Mouse (Mus musculus) midbrain, embryonic 16.5 days (tissue): ENCODE results near the gene Nedd9. TPM values are rescaled to one million over a fixed set of nuclear protein-coding genes. Genes with fewer than 3 reads are reported as not detected.

ENCODE experiments used
- ATAC-seq: fragments of 200-750 bp; cut with Nextera tagmentation; 2 replicates; pipeline ENCODE4 v1.8.0; 2017; ENCODE audit warnings: moderate TSS enrichment
- H3K27ac ChIP-seq: fragments of 300-500 bp; sonication (generic); 2 replicates; pipeline ENCODE4 v1.5.1; 2014; ENCODE audit warnings: mild to moderate bottlenecking, low read length, mixed read lengths
- H3K27me3 ChIP-seq: fragments of 300-500 bp; sonication (generic); 2 replicates; pipeline ENCODE4 v1.6.1; 2014; ENCODE audit warnings: low read depth, low read length, mixed read lengths; ENCODE audit not compliant: control insufficient read depth, insufficient read depth
- H3K36me3 ChIP-seq: fragments of 300-500 bp; sonication (generic); 2 replicates; pipeline ENCODE4 v1.6.1; 2014; ENCODE audit warnings: mild to moderate bottlenecking, low read length, moderate library complexity, mixed read lengths; ENCODE audit not compliant: control insufficient read depth, insufficient read depth
- H3K4me1 ChIP-seq: fragments of 300-500 bp; sonication (generic); 2 replicates; pipeline ENCODE4 v1.6.1; 2014; ENCODE audit warnings: mild to moderate bottlenecking, low read length, mixed read lengths; ENCODE audit not compliant: control insufficient read depth, insufficient read depth
- H3K4me2 ChIP-seq: fragments of 300-500 bp; sonication (generic); 2 replicates; pipeline ENCODE4 v1.6.1; 2014; ENCODE audit warnings: mild to moderate bottlenecking, low read length, mixed read lengths
- H3K4me3 ChIP-seq: fragments of 300-500 bp; sonication (generic); 2 replicates; pipeline ENCODE4 v1.5.1; 2014; ENCODE audit warnings: low read depth, mild to moderate bottlenecking, low read length, moderate library complexity, mixed read lengths
- H3K9ac ChIP-seq: fragments of 300-500 bp; sonication (generic); 2 replicates; pipeline ENCODE4 v1.6.1; 2014; ENCODE audit warnings: low read depth, low read length, mixed read lengths
- H3K9me3 ChIP-seq: fragments of 300-500 bp; sonication (generic); replicated peaks from 2 replicates; pipeline ENCODE4 v1.6.1; 2014; ENCODE audit warnings: mild to moderate bottlenecking, low read length, mixed read lengths; ENCODE audit not compliant: control insufficient read depth, poor library complexity, severe bottlenecking
- WGBS: fragments of 180-500 bp; shearing (Covaris S2); extraction: QIAGEN DNeasy Blood & Tissue Kit; methylation state at CpG from one replicate; pipeline ENCODE4 v1.1.7; 2014; 5-methylcytosine and 5-hydroxymethylcytosine counted together
- polyA plus RNA-seq: library from polyadenylated mRNA; unstranded; fragments of >200 nt; fragmentation: Nextera tagmentation; extraction: Ambion mirVana; gene quantifications from 2 replicates; pipeline ENCODE4 v1.2.1, GENCODE M21; 2015

Nedd9 gene
- polyA plus RNA-seq, 1 experiment from 2014 or later = 12.8 TPM

DNA sequence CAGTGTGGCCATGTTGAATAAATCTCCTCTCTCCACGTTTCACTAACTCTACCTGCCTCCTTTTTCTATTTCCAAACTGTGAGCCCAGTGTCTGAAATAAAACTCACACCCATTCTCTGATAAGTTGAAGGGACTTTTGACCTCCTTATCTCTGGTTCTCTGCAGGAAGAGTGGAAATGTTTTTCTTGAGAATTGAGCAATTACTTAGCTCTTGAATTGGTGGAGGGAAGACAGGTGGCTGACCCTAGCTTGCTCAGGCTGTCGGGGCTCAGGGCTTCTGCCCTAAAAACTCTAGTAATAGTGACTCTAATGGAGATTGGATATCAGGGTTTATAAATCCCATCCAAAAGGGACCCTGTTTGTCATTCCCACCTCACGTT lies 143.3 kb downstream of the Nedd9 start:
- no peaks in the 10 kb centered on the region for H3K9me3 ChIP-seq
- H3K36me3 ChIP-seq = no peaks in the 10 kb centered on the region
- no peak overlapping the region for H3K27ac ChIP-seq
- H3K4me2 ChIP-seq = no peak overlapping the region
- no peak for ATAC-seq
- WGBS = 94% methylated on average over 3 of the region's 3 CpGs
- 0 out of 2 replicates have a peak, but pooled peaks cover 2% of the 10 kb centered on the region for H3K4me1 ChIP-seq
- no peak overlapping the region for H3K4me3 ChIP-seq
- H3K9ac ChIP-seq = no peak overlapping the region
- H3K27me3 ChIP-seq = no peaks in the 10 kb centered on the region

DNA sequence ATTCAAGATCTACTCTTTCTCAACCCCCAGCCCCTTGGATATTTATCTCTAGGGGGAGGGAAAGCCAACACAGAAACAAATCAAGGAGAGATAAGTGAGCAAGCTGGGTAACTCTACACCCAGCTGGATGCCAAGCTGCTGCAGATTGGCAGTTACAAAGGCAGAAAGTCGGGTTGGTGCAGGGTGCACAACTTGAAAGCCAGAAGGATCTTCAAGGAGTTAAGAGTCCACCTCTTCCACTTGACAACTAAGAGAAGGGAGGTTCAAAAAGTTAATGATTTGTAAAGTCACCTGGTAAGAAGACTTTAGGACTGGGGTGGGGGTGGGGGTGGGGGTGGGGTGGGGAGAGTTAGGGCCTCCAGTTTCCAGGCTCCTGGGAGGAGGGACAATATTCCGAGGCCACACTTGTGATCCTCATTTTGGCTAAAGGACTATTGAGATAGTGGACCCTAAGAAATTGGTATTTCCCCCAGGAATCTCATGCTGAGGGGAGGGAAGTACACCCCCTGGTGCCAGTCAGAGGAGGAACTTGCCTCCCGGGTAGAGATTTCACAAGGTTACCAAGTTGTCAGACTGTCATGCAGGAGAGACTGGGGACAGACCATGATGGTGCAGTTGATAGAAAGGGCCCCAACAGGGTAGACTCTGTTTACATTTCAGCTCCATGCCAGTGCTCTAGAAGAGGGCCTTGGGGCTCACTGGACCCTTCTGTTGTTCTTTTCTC lies 143.8 kb downstream of the Nedd9 start:
- no peaks in the 10 kb centered on the region for H3K27me3 ChIP-seq
- no peaks in the 10 kb centered on the region for H3K36me3 ChIP-seq
- no peak overlapping the region for H3K9ac ChIP-seq
- H3K4me2 ChIP-seq = no peak overlapping the region
- 71% methylated on average over 3 of the region's 3 CpGs for WGBS
- ATAC-seq = no peak
- no peak overlapping the region for H3K4me3 ChIP-seq
- H3K27ac ChIP-seq = no peak overlapping the region
- 0 out of 2 replicates have a peak, but pooled peaks cover 2% of the 10 kb centered on the region for H3K4me1 ChIP-seq
- no peaks in the 10 kb centered on the region for H3K9me3 ChIP-seq

DNA sequence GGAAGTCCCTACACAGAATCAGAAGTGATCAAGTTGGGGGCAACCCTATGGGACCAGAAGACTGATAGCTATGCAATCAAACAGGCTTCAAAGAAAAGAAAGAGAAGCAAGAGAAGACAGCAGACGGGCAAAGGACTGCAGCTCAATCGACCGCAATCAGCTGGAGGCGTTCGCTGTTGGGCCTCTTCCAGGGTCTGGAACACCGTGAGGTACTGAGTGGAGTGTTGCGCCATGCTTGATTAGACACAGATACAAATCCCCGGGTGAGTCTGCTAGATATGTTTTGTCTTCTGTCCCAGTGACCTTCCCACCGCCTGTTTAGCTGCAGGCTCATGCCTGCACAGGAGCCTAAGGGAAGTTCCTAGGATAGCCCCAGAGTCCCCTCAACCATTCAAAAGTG lies 145.7 kb downstream of the Nedd9 start:
- no peaks in the 10 kb centered on the region for H3K36me3 ChIP-seq
- H3K27ac ChIP-seq = no peak overlapping the region
- WGBS = 67% methylated on average over 9 of the region's 9 CpGs
- no peaks in the 10 kb centered on the region for H3K9me3 ChIP-seq
- no peak for ATAC-seq
- no peak overlapping the region for H3K4me2 ChIP-seq
- H3K9ac ChIP-seq = no peak overlapping the region
- no peak overlapping the region for H3K4me3 ChIP-seq
- H3K4me1 ChIP-seq = 0 out of 2 replicates have a peak, but pooled peaks cover 2% of the 10 kb centered on the region
- H3K27me3 ChIP-seq = no peaks in the 10 kb centered on the region

DNA sequence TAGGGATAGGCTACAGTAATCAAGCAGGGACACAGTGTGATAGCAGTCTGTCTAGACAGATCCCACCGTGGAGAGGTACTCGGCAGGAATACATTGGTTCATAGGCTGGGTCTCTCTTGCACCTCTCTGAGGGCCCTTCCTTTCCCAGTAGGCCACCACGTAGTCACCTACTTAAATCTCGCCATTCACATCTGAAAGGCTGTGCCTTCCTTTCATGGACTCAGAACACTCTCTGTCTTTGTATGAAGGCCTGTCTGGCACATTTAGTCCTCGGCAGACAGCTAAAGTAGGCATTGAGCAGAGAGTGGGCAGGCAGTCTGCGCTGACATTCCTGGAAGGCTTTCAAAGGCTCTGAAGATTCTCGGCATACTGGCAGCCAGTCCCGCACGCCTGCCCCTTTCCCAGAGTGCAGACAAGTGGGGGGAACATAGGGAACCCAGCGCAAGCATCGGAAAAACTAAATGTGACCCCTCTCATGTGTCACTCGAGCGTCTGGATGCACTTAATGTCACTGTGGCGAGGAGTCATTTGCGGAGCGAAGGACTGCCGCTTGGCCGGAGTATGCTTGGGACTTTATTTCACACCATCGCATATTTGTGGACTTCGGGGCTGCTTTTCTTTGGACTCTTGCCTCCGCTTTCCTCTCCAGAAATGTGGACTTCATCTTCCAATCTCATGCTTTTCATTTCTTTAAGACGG lies 147.4 kb downstream of the Nedd9 start:
- H3K36me3 ChIP-seq = no peaks in the 10 kb centered on the region
- H3K27me3 ChIP-seq = no peaks in the 10 kb centered on the region
- ATAC-seq = peak; percentile 87
- 0 out of 2 replicates have a peak, but pooled peaks cover 2% of the 10 kb centered on the region for H3K4me1 ChIP-seq
- peak overlapping the region; percentile 18; the same call in 1 of the 2 replicates for H3K4me2 ChIP-seq
- H3K27ac ChIP-seq = peak overlapping the region; percentile 73
- H3K9ac ChIP-seq = no peak overlapping the region
- 62% methylated on average over 22 of the region's 22 CpGs for WGBS
- H3K4me3 ChIP-seq = no peak overlapping the region
- H3K9me3 ChIP-seq = no peaks in the 10 kb centered on the region

DNA sequence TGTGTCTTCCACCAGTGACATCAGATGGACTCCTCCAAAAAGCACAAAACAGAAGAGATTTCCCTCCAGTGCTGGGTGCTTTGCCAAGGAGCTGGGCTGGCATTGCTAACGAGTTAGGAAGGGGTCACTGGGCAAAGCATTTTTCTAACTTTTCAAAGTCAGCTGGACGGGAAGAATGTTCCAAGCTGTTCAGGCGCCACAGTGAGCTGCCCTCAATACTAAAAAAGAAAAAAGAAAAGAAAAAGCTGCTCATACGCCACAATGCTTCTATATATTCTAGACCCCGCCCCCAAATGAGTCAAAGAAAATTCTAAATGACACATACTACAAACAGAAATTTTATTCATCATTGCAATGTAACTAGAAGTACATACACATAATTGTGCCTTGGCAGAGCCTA lies 148.0 kb downstream of the Nedd9 start:
- no peaks in the 10 kb centered on the region for H3K27me3 ChIP-seq
- 69% methylated on average over 5 of the region's 5 CpGs for WGBS
- no peak for ATAC-seq
- H3K9me3 ChIP-seq = no peaks in the 10 kb centered on the region
- peak overlapping the region; percentile 73; the same call in 1 of the 2 replicates for H3K27ac ChIP-seq
- H3K4me1 ChIP-seq = 0 out of 2 replicates have a peak, but pooled peaks cover 2% of the 10 kb centered on the region
- H3K4me3 ChIP-seq = no peak overlapping the region
- H3K9ac ChIP-seq = no peak overlapping the region
- H3K4me2 ChIP-seq = no peak overlapping the region
- no peaks in the 10 kb centered on the region for H3K36me3 ChIP-seq

DNA sequence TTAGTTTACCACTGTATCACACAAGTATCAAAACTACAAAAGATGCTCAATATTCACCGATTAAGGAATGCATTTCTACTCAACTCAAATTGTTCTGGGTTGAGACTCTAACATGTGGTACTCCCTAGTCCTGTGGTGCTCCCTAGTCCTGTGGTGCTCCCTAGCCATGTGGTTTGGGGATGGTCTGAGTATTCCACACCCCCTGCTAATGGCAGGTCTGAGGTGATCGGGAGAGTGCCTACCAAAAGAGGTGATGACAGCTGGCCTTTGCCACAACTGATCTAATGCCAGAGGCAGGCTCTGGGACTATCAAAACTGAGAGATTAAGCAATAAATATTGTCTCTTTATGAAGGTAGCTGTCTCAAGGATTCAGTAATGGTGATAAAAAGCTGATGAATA lies 149.8 kb downstream of the Nedd9 start:
- no peak overlapping the region for H3K4me2 ChIP-seq
- 95% methylated on average over 2 of the region's 2 CpGs for WGBS
- 0 out of 2 replicates have a peak, but pooled peaks cover 2% of the 10 kb centered on the region for H3K4me1 ChIP-seq
- H3K9ac ChIP-seq = no peak overlapping the region
- no peaks in the 10 kb centered on the region for H3K9me3 ChIP-seq
- ATAC-seq = no peak
- no peak overlapping the region for H3K4me3 ChIP-seq
- no peaks in the 10 kb centered on the region for H3K36me3 ChIP-seq
- H3K27ac ChIP-seq = no peak overlapping the region
- no peaks in the 10 kb centered on the region for H3K27me3 ChIP-seq

DNA sequence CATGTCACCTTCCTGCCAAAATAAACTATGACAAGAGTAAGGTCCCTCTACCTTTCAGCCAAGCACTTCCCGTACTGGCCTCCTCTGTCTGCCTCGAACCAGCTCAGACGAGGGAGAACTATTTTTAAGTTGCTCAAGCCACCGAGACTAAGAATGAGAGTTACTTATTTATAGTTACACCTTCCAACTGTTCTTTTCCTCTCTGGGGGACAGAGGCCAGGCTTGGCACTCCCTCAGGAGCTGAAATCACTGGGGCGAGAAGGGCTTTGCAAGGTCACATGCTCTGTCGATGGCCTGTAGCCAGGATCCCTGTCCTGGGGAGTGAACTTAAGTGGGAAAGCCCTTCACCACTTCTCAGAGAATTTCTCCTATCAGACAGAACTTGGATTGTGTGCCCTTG lies 150.9 kb downstream of the Nedd9 start:
- H3K4me1 ChIP-seq = 0 out of 2 replicates have a peak, but pooled peaks cover 2% of the 10 kb centered on the region
- no peak overlapping the region for H3K9ac ChIP-seq
- no peak for ATAC-seq
- H3K36me3 ChIP-seq = no peaks in the 10 kb centered on the region
- H3K4me2 ChIP-seq = no peak overlapping the region
- no peak overlapping the region for H3K4me3 ChIP-seq
- H3K27ac ChIP-seq = no peak overlapping the region
- H3K27me3 ChIP-seq = no peaks in the 10 kb centered on the region
- H3K9me3 ChIP-seq = no peaks in the 10 kb centered on the region
- 58% methylated on average over 6 of the region's 6 CpGs for WGBS

DNA sequence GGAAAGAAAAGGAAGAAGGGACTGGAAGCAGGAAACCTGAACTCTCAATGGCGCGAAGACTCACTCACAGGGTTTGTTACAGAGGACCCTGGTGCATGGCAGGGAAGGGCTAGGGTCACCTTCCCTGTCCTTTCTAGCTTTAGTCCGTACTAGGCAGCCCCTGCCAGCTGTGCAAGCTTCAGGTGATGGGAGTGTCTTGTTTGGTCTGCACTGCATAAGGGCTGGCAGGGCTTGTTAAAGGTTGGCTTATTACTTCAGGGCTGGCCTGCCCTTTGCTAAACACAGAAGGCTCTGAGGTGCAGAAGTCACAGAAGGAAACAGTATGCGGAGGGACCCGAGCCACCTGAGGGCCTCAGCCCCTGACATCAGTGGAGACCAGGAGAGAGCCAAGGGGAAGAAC lies 151.4 kb downstream of the Nedd9 start:
- Histone ChIP-seq H3K27me3 (no peaks in the 10 kb centered on the region), H3K27ac (no peak overlapping the region), H3K9me3 (no peaks in the 10 kb centered on the region), H3K4me2 (no peak overlapping the region), H3K4me1 (0 out of 2 replicates have a peak, but pooled peaks cover 2% of the 10 kb centered on the region), H3K36me3 (no peaks in the 10 kb centered on the region), H3K9ac (no peak overlapping the region), H3K4me3 (no peak overlapping the region)
- WGBS = 85% methylated on average over 5 of the region's 5 CpGs
- no peak for ATAC-seq

DNA sequence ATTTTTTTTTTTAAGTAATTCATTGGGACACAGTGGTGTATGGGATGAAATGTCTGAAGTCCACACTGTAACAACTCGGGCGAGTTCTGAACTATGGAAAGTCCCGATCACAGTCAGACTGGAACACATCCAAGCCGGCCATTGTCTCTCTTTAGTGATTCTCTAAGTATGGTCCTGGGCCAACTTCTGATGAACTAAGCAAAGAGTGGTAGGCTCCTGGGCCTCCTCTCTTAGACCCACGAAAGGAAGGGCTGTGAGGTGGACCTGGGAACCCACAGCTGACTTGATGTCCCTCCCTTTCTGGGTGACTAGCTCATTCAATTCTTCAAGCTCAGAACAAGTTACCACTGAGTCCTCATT lies 152.5 kb downstream of the Nedd9 start:
- H3K27me3 ChIP-seq = no peaks in the 10 kb centered on the region
- H3K27ac ChIP-seq = no peak overlapping the region
- H3K4me2 ChIP-seq = no peak overlapping the region
- ATAC-seq = no peak
- no peaks in the 10 kb centered on the region for H3K36me3 ChIP-seq
- 0 out of 2 replicates have a peak, but pooled peaks cover 2% of the 10 kb centered on the region for H3K4me1 ChIP-seq
- 73% methylated on average over 5 of the region's 5 CpGs for WGBS
- no peaks in the 10 kb centered on the region for H3K9me3 ChIP-seq
- H3K9ac ChIP-seq = no peak overlapping the region
- no peak overlapping the region for H3K4me3 ChIP-seq
